Mouse (Mus musculus): Measurements from ENCODE around the gene Fam129a. TPM values are rescaled to one million over a fixed set of nuclear protein-coding genes. Genes with fewer than 3 reads are reported as not detected.

Gene Fam129a
- polyA plus RNA-seq, 1 experiment = 6.7 TPM

GRCm38 (mm10) chr1:151658291-151658830, 87.4 kb downstream of the Fam129a start:
- no peak for DNase-seq (ENCODE audit: low read depth, low spot score)
- 91% methylated on average over 19 of the region's 19 CpGs for WGBS

GRCm38 (mm10) chr1:151659636-151660035, 88.7 kb downstream of the Fam129a start:
- WGBS = 84% methylated on average over 8 of the region's 8 CpGs
- no peak for DNase-seq (ENCODE audit: low read depth, low spot score)

- 81% methylated on average over 4 of the region's 4 CpGs for WGBS
- DNase-seq (ENCODE audit: low read depth, low spot score) = no peak
Measured at GRCm38 (mm10) chr1:151660251-151660650, 89.3 kb downstream of the Fam129a start.

GRCm38 (mm10) chr1:151660883-151661282, 89.9 kb downstream of the Fam129a start:
- 82% methylated on average over 6 of the region's 6 CpGs for WGBS
- DNase-seq (ENCODE audit: low read depth, low spot score) = no peak

GRCm38 (mm10) chr1:151661684-151662439, 90.9 kb downstream of the Fam129a start:
- peak; percentile 47 for DNase-seq (ENCODE audit: low read depth, low spot score)
- WGBS = 65% methylated on average over 7 of the region's 7 CpGs

- DNase-seq (ENCODE audit: low read depth, low spot score) = no peak
- WGBS = 23% methylated on average over 6 of the region's 6 CpGs
Measured at GRCm38 (mm10) chr1:151662958-151663357, 92.0 kb downstream of the Fam129a start.

GRCm38 (mm10) chr1:151664384-151664783, 93.4 kb downstream of the Fam129a start:
- WGBS = 95% methylated on average over 10 of the region's 10 CpGs
- no peak for DNase-seq (ENCODE audit: low read depth, low spot score)

GRCm38 (mm10) chr1:151664837-151665431, 93.9 kb downstream of the Fam129a start:
- 89% methylated on average over 7 of the region's 7 CpGs for WGBS
- DNase-seq (ENCODE audit: low read depth, low spot score) = no peak

- DNase-seq (ENCODE audit: low read depth, low spot score) = no peak
- WGBS = 86% methylated on average over 10 of the region's 10 CpGs
Measured at GRCm38 (mm10) chr1:151667351-151668074, 96.5 kb downstream of the Fam129a start.

GRCm38 (mm10) chr1:151670006-151670591, 99.1 kb downstream of the Fam129a start:
- DNase-seq (ENCODE audit: low read depth, low spot score) = no peak
- WGBS = 81% methylated on average over 9 of the region's 9 CpGs

- no peak for DNase-seq (ENCODE audit: low read depth, low spot score)
- 73% methylated on average over 5 of the region's 5 CpGs for WGBS
Measured at GRCm38 (mm10) chr1:151675684-151676083, 104.7 kb downstream of the Fam129a start.

GRCm38 (mm10) chr1:151677185-151677809, 106.3 kb downstream of the Fam129a start:
- WGBS = 87% methylated on average over 3 of the region's 4 CpGs
- DNase-seq (ENCODE audit: low read depth, low spot score) = no peak

- 10% methylated on average over 4 of the region's 4 CpGs for WGBS
- no peak for DNase-seq (ENCODE audit: low read depth, low spot score)
Measured at GRCm38 (mm10) chr1:151677975-151678374, 107.0 kb downstream of the Fam129a start.

- WGBS = 59% methylated on average over 7 of the region's 7 CpGs
- DNase-seq (ENCODE audit: low read depth, low spot score) = no peak
Measured at GRCm38 (mm10) chr1:151679153-151679552, 108.2 kb downstream of the Fam129a start.

GRCm38 (mm10) chr1:151679883-151680613, 109.1 kb downstream of the Fam129a start:
- 92% methylated on average over 4 of the region's 4 CpGs for WGBS
- no peak for DNase-seq (ENCODE audit: low read depth, low spot score)

- 93% methylated on average over 3 of the region's 3 CpGs for WGBS
- DNase-seq (ENCODE audit: low read depth, low spot score) = no peak
Measured at GRCm38 (mm10) chr1:151680971-151681370, 110.0 kb downstream of the Fam129a start.

- 83% methylated on average over 6 of the region's 6 CpGs for WGBS
- DNase-seq (ENCODE audit: low read depth, low spot score) = no peak
Measured at GRCm38 (mm10) chr1:151682896-151683295, 111.9 kb downstream of the Fam129a start.

- 53% methylated on average over 7 of the region's 7 CpGs for WGBS
- no peak for DNase-seq (ENCODE audit: low read depth, low spot score)
Measured at GRCm38 (mm10) chr1:151684451-151684892, 113.5 kb downstream of the Fam129a start.

- no peak for DNase-seq (ENCODE audit: low read depth, low spot score)
- 51% methylated on average over 5 of the region's 5 CpGs for WGBS
Measured at GRCm38 (mm10) chr1:151684978-151685377, 114.0 kb downstream of the Fam129a start.
